Mouse (Mus musculus): ENCODE results near the gene Cavin3. TPM values are rescaled to one million over a fixed set of nuclear protein-coding genes. Genes with fewer than 3 reads are reported as not detected.

Cavin3 gene
- total RNA-seq, 2 experiments from 2014 or later = 14.2 to 14.9 TPM

Other genes starting within 250 kb of the Cavin3 start
- not detected for gene Olfr688, start 194.2 kb downstream of the Cavin3 start, total RNA-seq (2021)
- gene Olfr689, start 171.1 kb downstream of the Cavin3 start, total RNA-seq (2021) = not detected
- under 1 TPM; 0.44 to 0.70 TPM for gene Olfr690, start 148.2 kb downstream of the Cavin3 start, total RNA-seq (2021)
- gene Olfr691, start 140.0 kb downstream of the Cavin3 start, total RNA-seq (2021) = under 1 TPM; 0.32 to 0.68 TPM
- gene Olfr692, start 114.1 kb downstream of the Cavin3 start, total RNA-seq (2021) = not detected
- not detected for gene Gm5901, start 107.3 kb downstream of the Cavin3 start, total RNA-seq (2021)
- 10 to 100 TPM; 52.9 to 66.4 TPM for gene Fam160a2, start 82.2 kb downstream of the Cavin3 start, total RNA-seq (2021)
- gene Cnga4, start 77.7 kb downstream of the Cavin3 start, total RNA-seq (2021) = under 1 TPM; 0.52 to 0.66 TPM
- 1 to 10 TPM; 6.3 to 9.6 TPM for gene Cckbr, start 56.6 kb downstream of the Cavin3 start, total RNA-seq (2021)
- 10 to 100 TPM; 89.3 to 93.6 TPM for gene Smpd1, start 72.1 kb upstream of the Cavin3 start, total RNA-seq (2021)
- gene Apbb1, start 99.4 kb upstream of the Cavin3 start, total RNA-seq (2021) = 100 to 1,000 TPM; 371 to 404 TPM
- not detected for gene Hpx, start 117.8 kb upstream of the Cavin3 start, total RNA-seq (2021)
- 100 to 1,000 TPM; 124 to 145 TPM for gene Trim3, start 151.3 kb upstream of the Cavin3 start, total RNA-seq (2021)
- 10 to 100 TPM; 71.3 to 86.2 TPM for gene Timm10b, start 157.8 kb upstream of the Cavin3 start, total RNA-seq (2021)
- gene Arfip2, start 158.1 kb upstream of the Cavin3 start, total RNA-seq (2021) = 100 to 1,000 TPM in 1 of 2 experiments, 10 to 100 TPM in 1; 94.0 to 102 TPM
- 1 to 10 TPM; 8.8 to 9.6 TPM for gene Gm45799, start 158.3 kb upstream of the Cavin3 start, total RNA-seq (2021)
- gene Dnhd1, start 168.5 kb upstream of the Cavin3 start, total RNA-seq (2021) = 1 to 10 TPM; 4.6 to 5.4 TPM